Mouse (Mus musculus): ENCODE results near the gene Ncoa1. TPM values are rescaled to one million over a fixed set of nuclear protein-coding genes. Genes with fewer than 3 reads are reported as not detected.
A peak's percentile ranks its signal among the peaks of the same experiment; 100 is the strongest.

The Ncoa1 gene
- total RNA-seq, 1 experiment from 2014 or later: 36.9 TPM

DNA sequence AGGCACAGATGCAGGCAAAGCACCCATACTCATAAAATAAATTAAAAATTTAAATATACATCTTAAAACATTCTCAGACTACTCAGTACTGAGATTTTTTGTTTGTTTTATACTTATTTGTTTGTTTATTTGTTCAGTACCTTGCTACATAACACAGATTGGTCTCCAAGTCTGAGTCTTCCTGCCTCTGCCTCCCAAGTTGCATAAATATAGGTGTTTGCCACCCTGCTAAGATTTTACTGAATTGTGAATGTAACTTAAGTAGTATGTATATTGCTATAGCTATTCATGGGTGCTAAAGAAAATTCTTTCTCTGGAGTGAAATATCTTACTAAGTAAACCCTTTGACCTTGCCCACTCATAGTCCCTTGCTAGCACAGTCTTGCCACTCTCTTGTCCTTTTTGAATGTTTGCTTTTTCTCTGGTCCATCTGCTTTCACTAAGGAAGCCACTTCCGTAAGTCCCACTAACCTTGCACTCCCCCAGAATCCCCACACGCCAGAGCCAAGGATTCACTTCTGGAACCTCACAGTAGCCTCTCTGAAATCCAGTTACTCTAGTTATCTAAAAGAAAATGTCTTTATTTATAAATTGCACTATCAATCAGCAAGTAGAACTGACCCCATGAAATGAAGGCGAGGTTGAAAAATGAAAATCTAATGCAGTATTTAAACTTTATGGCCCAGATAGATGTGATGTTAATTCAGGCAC, 2.3 kb upstream of the Ncoa1 start:
- no peak for ATAC-seq (replicated peaks; ENCODE audit: insufficient number of reproducible peaks, low FRiP score, low TSS enrichment, poor library complexity, severe bottlenecking)

GRCm38 (mm10) chr12:4477941-4478795, 1.2 kb upstream of the Ncoa1 start:
- ATAC-seq (replicated peaks; ENCODE audit: insufficient number of reproducible peaks, low FRiP score, low TSS enrichment, poor library complexity, severe bottlenecking): 0 out of 2 replicates have a peak, but pooled peaks have one; percentile 16

DNA sequence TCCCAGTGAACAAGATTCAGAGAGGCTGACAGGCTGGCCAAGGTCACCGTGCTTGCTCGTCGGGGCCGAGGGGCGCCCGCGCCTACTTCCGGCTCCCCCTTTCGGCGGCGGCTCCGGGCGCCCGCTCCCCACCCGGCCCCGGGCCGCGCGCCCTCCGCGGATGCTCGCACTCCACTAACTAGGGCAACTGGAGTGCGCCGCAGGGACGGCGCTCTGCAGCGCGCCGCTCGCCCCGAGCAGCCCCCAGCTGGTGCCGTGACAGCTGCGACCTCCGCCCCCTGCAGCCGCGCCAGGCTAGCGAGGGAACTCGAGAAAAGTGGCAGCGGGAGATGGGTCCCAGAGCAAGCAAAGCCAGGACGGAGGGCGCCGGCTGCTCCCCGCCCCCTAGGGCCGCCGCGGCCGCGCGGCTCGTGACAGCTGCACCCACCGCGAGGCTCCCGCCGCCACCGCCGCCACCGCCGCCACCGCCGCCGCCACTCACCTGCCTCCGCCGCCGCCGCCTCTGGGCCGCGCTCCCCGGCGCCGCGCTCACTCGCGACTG, 621 bp downstream of the Ncoa1 start:
- ATAC-seq (replicated peaks; ENCODE audit: insufficient number of reproducible peaks, low FRiP score, low TSS enrichment, poor library complexity, severe bottlenecking): no peak

GRCm38 (mm10) chr12:4475251-4475993, 1.6 kb downstream of the Ncoa1 start:
- ATAC-seq (replicated peaks; ENCODE audit: insufficient number of reproducible peaks, low FRiP score, low TSS enrichment, poor library complexity, severe bottlenecking): no peak

DNA sequence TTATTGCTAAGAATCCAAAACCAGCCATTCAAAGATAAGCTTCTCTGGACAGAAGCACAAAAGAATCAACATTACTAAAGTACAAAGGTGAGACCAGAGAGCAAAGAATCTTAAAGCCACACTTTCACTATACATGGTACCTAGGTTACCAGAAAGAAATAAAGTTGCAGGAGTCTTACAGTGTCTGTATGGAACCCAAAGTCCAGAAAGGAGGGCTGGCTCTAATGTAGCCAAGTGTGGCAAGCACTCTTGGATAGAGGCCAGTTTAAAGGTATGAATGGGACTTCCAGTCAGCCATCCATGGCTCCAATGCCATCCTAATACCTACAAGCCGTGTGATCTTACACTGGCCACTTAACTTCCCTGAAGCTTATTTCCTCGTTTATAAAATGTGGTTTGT, 7.9 kb downstream of the Ncoa1 start:
- ATAC-seq (replicated peaks; ENCODE audit: insufficient number of reproducible peaks, low FRiP score, low TSS enrichment, poor library complexity, severe bottlenecking): no peak

GRCm38 (mm10) chr12:4463701-4464100, 13.3 kb downstream of the Ncoa1 start:
- no peak for ATAC-seq (replicated peaks; ENCODE audit: insufficient number of reproducible peaks, low FRiP score, low TSS enrichment, poor library complexity, severe bottlenecking)

DNA sequence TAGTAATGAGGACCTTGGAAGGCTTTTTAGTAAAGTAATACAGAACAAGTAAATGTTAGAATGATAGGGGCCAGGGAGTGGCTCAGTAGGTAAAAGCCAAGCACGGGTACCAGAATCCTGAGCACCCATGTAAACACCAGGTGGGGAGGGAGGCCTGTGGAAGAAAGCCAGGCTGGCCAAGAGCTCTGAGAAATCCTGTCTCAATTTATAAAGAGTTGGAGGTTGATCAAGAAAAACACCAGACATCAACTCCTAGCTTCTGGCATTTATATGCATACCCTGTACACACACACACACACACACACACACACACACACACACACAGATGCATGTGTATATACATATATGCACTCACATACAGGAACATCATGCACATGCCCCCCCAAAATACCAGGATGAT, 14.6 kb downstream of the Ncoa1 start:
- no peak for ATAC-seq (replicated peaks; ENCODE audit: insufficient number of reproducible peaks, low FRiP score, low TSS enrichment, poor library complexity, severe bottlenecking)

DNA sequence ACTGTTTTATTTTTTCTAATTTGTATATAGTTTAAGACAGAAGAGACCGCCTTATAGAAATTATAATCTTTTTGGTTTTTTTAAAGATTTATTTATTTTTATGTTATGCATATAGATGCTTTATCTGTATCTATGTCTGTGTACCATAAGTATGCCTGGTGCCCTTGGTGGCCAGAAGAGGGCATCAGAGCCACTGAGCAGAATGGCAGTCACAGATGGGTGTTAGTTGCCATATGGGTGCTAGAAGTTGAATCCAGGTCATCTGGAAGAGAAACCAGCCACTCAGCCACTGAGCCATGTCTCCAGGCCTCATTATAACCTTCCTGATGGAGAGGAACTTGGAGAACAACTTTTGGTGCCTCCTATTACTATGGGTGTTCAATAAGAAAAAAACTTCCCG, 16.0 kb downstream of the Ncoa1 start:
- ATAC-seq (replicated peaks; ENCODE audit: insufficient number of reproducible peaks, low FRiP score, low TSS enrichment, poor library complexity, severe bottlenecking): no peak

DNA sequence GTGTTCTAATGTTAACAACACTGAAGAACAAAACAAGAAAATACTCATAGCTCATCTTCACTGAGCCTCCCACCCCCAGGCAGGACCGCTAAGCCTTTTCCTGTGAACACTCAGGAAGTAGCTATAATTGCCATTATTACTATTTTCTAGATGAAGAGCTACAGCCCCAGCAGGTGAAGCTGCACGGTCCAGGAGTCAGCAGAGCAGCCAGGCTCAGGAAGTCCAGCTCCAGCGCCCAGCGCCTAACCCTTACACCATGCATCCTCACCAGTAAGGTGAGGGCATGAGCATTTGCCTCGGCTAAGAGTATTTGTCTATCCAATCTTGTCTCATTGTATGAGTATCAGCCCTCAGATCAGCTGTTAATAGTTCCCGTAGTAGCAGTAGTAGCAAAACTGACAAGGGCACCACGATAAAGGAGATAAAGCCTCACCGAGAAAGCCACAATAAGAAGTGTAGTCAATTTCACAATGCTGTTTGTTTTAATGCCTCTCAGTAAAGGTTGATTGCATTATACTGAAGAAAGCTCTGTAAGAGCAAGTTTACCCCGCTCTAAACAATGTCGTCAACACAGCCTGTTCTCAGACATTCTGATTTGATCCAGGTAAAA, 21.9 kb downstream of the Ncoa1 start:
- no peak for ATAC-seq (replicated peaks; ENCODE audit: insufficient number of reproducible peaks, low FRiP score, low TSS enrichment, poor library complexity, severe bottlenecking)

DNA sequence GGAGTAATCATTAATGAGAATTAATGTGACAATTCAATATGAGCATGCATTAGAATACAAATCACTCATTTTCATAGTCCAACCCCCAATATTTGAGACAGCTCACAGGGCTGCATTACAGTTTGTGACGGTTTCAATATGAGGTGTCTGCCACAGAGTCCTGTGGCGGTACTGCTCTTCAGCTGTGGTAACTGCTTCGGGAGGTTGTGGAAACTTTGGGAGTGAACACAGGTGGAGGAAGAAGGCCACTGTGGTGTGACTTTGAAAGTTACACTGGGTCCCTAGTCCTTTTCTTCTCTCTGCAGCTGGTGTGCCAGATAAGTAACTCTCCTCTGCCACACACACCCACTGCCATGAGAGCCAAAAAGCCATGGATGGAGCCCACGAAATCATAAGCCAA, 22.7 kb downstream of the Ncoa1 start:
- ATAC-seq (replicated peaks; ENCODE audit: insufficient number of reproducible peaks, low FRiP score, low TSS enrichment, poor library complexity, severe bottlenecking): no peak

DNA sequence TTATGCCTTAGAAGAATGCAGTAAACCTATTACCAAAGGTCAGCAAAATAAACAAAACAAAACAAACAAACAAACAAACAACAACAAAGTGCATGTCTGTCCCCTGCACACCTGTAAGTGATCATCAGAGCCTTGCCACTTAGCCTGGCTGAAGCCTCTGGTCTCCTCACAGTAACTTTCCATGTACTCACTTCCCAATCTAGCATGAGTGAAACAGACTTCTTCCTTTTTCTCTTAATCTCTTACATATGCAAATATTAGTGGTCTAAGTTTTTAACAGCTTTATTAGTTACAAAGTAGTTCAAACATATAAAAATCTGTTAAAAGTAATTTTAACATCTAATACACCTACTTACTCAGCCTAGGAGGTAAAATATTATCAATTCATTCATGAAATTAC, 24.7 kb downstream of the Ncoa1 start:
- ATAC-seq (replicated peaks; ENCODE audit: insufficient number of reproducible peaks, low FRiP score, low TSS enrichment, poor library complexity, severe bottlenecking): no peak

GRCm38 (mm10) chr12:4450485-4450884, 26.5 kb downstream of the Ncoa1 start:
- 0 out of 2 replicates have a peak, but pooled peaks have one; percentile 56 for ATAC-seq (replicated peaks; ENCODE audit: insufficient number of reproducible peaks, low FRiP score, low TSS enrichment, poor library complexity, severe bottlenecking)

DNA sequence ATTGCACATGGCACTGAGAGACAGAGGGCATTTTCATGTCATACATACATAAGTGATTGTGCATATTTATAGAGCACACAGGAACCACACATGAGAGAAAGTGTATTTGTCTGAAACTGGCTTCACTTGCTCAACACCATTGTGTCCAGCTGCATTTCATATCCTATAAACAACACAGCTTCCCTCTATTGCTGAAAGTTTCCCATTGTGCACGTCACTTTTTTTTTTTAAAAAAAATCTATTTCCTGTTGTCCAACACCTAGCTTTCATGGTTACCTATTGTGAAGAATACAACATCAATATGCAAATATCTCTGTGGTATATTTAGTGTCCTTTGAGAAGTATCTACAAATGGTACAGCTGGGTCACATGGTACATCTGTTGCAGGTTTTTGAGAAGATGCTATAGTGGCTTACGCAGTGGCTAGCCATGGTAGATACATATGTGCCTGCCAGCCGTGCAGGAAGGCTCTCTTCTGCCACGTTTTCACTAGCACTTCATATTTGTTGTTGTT, 28.8 kb downstream of the Ncoa1 start:
- ATAC-seq (replicated peaks; ENCODE audit: insufficient number of reproducible peaks, low FRiP score, low TSS enrichment, poor library complexity, severe bottlenecking): no peak

GRCm38 (mm10) chr12:4444946-4445345, 32.0 kb downstream of the Ncoa1 start:
- no peak; the same call in 1 of the 2 replicates for ATAC-seq (replicated peaks; ENCODE audit: insufficient number of reproducible peaks, low FRiP score, low TSS enrichment, poor library complexity, severe bottlenecking)

GRCm38 (mm10) chr12:4441451-4441850, 35.5 kb downstream of the Ncoa1 start:
- ATAC-seq (replicated peaks; ENCODE audit: insufficient number of reproducible peaks, low FRiP score, low TSS enrichment, poor library complexity, severe bottlenecking): no peak

GRCm38 (mm10) chr12:4436198-4436597, 40.8 kb downstream of the Ncoa1 start:
- no peak for ATAC-seq (replicated peaks; ENCODE audit: insufficient number of reproducible peaks, low FRiP score, low TSS enrichment, poor library complexity, severe bottlenecking)

GRCm38 (mm10) chr12:4433549-4433948, 43.4 kb downstream of the Ncoa1 start:
- ATAC-seq (replicated peaks; ENCODE audit: insufficient number of reproducible peaks, low FRiP score, low TSS enrichment, poor library complexity, severe bottlenecking): no peak

DNA sequence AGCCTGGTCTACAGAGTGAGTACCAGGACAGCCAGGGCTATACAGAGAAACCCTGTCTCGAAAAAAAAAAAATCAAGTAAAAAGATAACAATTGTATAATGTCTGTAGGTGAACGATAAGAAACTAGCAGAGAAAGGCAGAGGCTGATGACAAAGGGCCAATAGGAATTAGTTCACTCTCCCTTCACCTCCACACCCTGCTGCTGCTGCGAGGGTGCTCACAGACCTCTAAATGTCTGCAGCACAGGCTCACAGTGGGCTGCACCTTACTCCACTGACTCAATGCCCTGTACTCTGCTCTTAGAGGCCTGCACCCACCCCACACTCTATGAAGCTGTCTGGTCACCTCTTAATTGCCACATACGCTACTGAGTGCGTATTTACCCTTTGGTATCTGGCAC, 45.0 kb downstream of the Ncoa1 start:
- no peak for ATAC-seq (replicated peaks; ENCODE audit: insufficient number of reproducible peaks, low FRiP score, low TSS enrichment, poor library complexity, severe bottlenecking)
